Mouse (Mus musculus): ENCODE data around the gene Tbc1d24. TPM values are rescaled to one million over a fixed set of nuclear protein-coding genes. Genes with fewer than 3 reads are reported as not detected.
A peak's percentile ranks its signal among the peaks of the same experiment; 100 is the strongest.

The Tbc1d24 gene
- polyA plus RNA-seq, 1 experiment from 2014 or later, result 4.3 TPM

DNA sequence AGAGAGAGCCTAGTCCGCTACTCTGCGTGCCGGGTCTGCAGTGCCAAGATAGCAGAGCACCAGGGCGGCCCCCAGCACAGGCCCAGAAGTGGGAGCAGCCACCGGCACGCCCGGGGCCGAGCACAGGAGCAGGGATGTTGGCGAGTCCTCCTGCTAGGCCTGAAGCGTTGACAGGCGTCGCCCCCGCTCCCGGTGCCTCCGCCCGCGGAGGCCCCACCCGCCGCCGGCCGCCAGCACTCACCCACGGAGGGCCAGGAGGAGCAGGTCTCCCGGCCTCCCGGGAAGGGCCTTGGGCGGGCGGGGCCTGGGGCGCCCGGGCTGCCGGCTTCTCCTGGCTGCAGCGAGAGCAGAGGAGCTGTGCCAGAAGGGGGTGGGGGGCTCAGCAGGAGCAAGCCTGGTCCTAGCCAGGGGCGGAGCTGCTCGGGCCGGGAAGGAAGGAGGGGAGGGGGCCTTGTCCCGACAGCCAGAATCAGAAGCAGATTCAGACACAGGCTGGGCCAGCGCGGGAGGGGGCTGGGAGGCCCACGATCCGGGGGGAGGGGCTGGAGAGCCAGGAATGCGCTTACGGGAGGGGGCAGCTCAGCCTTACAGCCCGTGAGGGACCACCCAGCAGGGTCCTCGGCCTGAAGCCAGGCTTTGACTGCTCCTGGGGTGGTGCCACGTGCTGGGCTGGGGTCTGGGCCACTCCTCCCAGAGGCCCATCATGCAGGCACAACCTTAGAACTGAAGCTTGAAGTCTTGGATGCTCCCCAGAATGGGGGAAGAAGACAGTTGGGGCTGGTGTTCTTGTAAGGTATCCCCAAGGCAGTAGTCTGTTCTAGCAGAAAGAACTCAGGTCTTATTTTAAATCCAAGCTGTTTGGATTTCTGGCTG lies 3.9 kb upstream of the Tbc1d24 start, which contains the start of gene Ntn3:
Gene Ntn3 (minus strand): TSS at position 489 of the 873 bp plus-strand sequence.
- Histone ChIP-seq H3K36me3 (ENCODE audit: control insufficient read depth, insufficient read depth, low read length) (no peaks in the 10 kb centered on the region), H3K4me2 (ENCODE audit: low read length) (peak within 1 kb of the TSS; percentile 97), H3K9me3 (ENCODE audit: control insufficient read depth, low read length) (no peaks in the 10 kb centered on the region), H3K4me1 (ENCODE audit: control insufficient read depth in 2 of 2, insufficient read depth in 2 of 2, low read length in 2 of 2) (peaks cover 38 to 58% of the 10 kb centered on the region in 2 experiments), H3K27me3 (ENCODE audit: control insufficient read depth, insufficient read depth, low read length) (peaks cover 40% of the 10 kb centered on the region), H3K4me3 (ENCODE audit: control insufficient read depth in 1 of 2, insufficient read depth in 1 of 2, low read depth in 1 of 2, low read length in 2 of 2) (peak within 1 kb of the TSS; percentile 40 to 49), H3K9ac (ENCODE audit: low read length) (peak within 1 kb of the TSS; percentile 77), H3K27ac (replicated peaks in 1 of 2; ENCODE audit: control insufficient read depth in 1 of 2, insufficient read depth in 1 of 2, low read depth in 2 of 2, low read length in 2 of 2) (peak within 1 kb of the TSS; percentile 59 to 63; a peak in 3 of 4 replicates)
- WGBS, result 3% methylated on average over 22 of the region's 43 CpGs
- peak; percentile 45 for ATAC-seq (ENCODE audit: insufficient number of reproducible peaks, insufficient read depth, low FRiP score, low read depth)

GRCm38 (mm10) chr17:24208641-24209042 lies 3.3 kb upstream of the Tbc1d24 start:
- no peak for ATAC-seq (ENCODE audit: insufficient number of reproducible peaks, insufficient read depth, low FRiP score, low read depth)
- H3K27ac ChIP-seq (replicated peaks in 1 of 2; ENCODE audit: control insufficient read depth in 1 of 2, insufficient read depth in 1 of 2, low read depth in 2 of 2, low read length in 2 of 2), result peak overlapping the region; percentile 59 to 63; a peak in 3 of 4 replicates
- peaks cover 40% of the 10 kb centered on the region for H3K27me3 ChIP-seq (ENCODE audit: control insufficient read depth, insufficient read depth, low read length)
- H3K4me2 ChIP-seq (ENCODE audit: low read length), result peak overlapping the region; percentile 97
- H3K9me3 ChIP-seq (ENCODE audit: control insufficient read depth, low read length), result no peaks in the 10 kb centered on the region
- no peaks in the 10 kb centered on the region for H3K36me3 ChIP-seq (ENCODE audit: control insufficient read depth, insufficient read depth, low read length)
- peak overlapping the region; percentile 77 for H3K9ac ChIP-seq (ENCODE audit: low read length)
- peak overlapping the region; percentile 40 to 49 for H3K4me3 ChIP-seq (ENCODE audit: control insufficient read depth in 1 of 2, insufficient read depth in 1 of 2, low read depth in 1 of 2, low read length in 2 of 2)
- 4% methylated on average over 27 of the region's 29 CpGs for WGBS
- H3K4me1 ChIP-seq (ENCODE audit: control insufficient read depth in 2 of 2, insufficient read depth in 2 of 2, low read length in 2 of 2), result peaks cover 38 to 64% of the 10 kb centered on the region in 2 experiments

DNA sequence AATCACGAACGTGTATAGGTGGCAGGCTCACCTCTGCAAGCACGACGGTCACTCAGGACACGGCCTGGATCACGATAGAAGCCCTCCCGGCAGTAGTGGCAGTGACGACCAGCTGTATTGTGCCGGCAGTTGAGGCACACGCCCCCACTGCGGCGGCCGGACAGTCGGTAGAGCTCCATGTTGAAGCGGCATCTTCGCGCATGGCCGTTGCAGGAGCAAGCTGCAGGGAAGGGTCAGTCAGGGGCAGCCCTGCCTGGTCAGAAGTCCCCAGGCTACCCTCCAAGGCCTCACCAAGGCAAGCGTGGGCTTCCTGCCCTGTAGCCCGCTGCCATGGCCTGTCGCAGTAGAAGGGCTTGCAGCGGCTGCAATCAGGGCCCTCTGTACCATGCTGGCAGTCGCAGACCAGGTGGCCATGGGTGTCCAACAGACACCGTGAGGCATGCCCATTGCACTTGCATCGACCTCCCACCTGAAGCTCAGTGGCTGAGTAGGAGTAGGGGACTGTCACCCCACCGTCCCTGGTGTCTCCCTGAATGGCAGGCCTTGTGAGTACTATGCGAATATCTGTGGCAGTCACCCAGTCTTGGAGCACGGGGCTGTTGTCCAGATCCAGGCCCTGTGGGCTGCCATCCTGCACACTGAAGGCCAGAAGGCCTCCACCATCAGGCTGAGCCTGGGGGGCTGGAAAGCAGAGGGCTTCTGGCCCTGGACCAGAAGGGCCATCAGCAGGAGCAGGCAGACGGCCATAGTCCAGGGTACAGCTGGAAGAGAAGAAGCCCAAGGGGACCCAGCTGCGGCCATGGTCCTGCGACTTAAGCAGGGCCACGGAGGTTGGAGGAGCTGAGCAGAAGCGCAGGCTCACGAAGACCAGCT lies 2.6 kb upstream of the Tbc1d24 start:
- H3K27ac ChIP-seq (replicated peaks in 1 of 2; ENCODE audit: control insufficient read depth in 1 of 2, insufficient read depth in 1 of 2, low read depth in 2 of 2, low read length in 2 of 2), result 0 out of 4 replicates have a peak overlapping the region, but pooled peaks of 1 of the 2 experiments have one; percentile 59
- peak overlapping the region; percentile 97 for H3K4me2 ChIP-seq (ENCODE audit: low read length)
- no peak for ATAC-seq (ENCODE audit: insufficient number of reproducible peaks, insufficient read depth, low FRiP score, low read depth)
- no peaks in the 10 kb centered on the region for H3K9me3 ChIP-seq (ENCODE audit: control insufficient read depth, low read length)
- H3K36me3 ChIP-seq (ENCODE audit: control insufficient read depth, insufficient read depth, low read length), result no peaks in the 10 kb centered on the region
- WGBS, result 75% methylated on average over 34 of the region's 34 CpGs
- peaks cover 40% of the 10 kb centered on the region for H3K27me3 ChIP-seq (ENCODE audit: control insufficient read depth, insufficient read depth, low read length)
- H3K4me3 ChIP-seq (ENCODE audit: control insufficient read depth in 1 of 2, insufficient read depth in 1 of 2, low read depth in 1 of 2, low read length in 2 of 2), result peak overlapping the region; percentile 40 to 49
- H3K4me1 ChIP-seq (ENCODE audit: control insufficient read depth in 2 of 2, insufficient read depth in 2 of 2, low read length in 2 of 2), result peaks cover 39 to 70% of the 10 kb centered on the region in 2 experiments
- H3K9ac ChIP-seq (ENCODE audit: low read length), result peak overlapping the region; percentile 77

- ATAC-seq (ENCODE audit: insufficient number of reproducible peaks, insufficient read depth, low FRiP score, low read depth), result no peak
These were observed 1.3 kb upstream of the Tbc1d24 start for GRCm38 (mm10) chr17:24206451-24207351.

DNA sequence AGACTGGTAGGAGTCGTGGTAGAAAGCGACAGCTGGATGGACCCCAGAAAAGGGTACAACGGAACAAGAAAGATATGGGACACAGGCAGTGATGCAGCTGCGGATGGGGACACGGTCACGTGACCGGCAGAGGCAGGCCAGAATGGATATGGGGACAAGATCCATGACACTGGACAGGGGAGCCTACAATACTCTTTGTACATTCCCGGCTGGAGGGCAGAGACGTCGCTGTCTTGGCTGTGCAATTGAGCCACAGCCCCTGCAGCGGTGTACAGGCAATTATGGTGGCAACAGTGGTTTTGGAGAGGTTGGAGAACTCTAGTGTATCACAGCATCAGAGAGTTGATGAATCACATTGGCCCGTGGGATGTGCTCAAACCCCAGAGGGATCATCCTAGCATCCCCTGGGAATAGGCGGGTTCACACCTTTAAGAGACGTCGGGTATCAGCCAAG lies 573 bp upstream of the Tbc1d24 start:
- H3K4me1 ChIP-seq (ENCODE audit: control insufficient read depth in 2 of 2, insufficient read depth in 2 of 2, low read length in 2 of 2), result peaks cover 36 to 60% of the 10 kb centered on the region in 2 experiments

More at GRCm38 (mm10) chr17:24206451-24207351, 1.3 kb upstream of the Tbc1d24 start:
- H3K9ac ChIP-seq (ENCODE audit: low read length), result peak overlapping the region; percentile 88
- H3K36me3 ChIP-seq (ENCODE audit: control insufficient read depth, insufficient read depth, low read length), result no peaks in the 10 kb centered on the region
- H3K27ac ChIP-seq (replicated peaks in 1 of 2; ENCODE audit: control insufficient read depth in 1 of 2, insufficient read depth in 1 of 2, low read depth in 2 of 2, low read length in 2 of 2), result no peak overlapping the region
- H3K4me2 ChIP-seq (ENCODE audit: low read length), result peak overlapping the region; percentile 97
- peak overlapping the region; percentile 29 to 68 for H3K4me3 ChIP-seq (ENCODE audit: control insufficient read depth in 1 of 2, insufficient read depth in 1 of 2, low read depth in 1 of 2, low read length in 2 of 2)
- no peaks in the 10 kb centered on the region for H3K9me3 ChIP-seq (ENCODE audit: control insufficient read depth, low read length)
- H3K27me3 ChIP-seq (ENCODE audit: control insufficient read depth, insufficient read depth, low read length), result peaks cover 40% of the 10 kb centered on the region
- peaks cover 41 to 67% of the 10 kb centered on the region in 2 experiments for H3K4me1 ChIP-seq (ENCODE audit: control insufficient read depth in 2 of 2, insufficient read depth in 2 of 2, low read length in 2 of 2)
- 8% methylated on average over 61 of the region's 62 CpGs for WGBS

DNA sequence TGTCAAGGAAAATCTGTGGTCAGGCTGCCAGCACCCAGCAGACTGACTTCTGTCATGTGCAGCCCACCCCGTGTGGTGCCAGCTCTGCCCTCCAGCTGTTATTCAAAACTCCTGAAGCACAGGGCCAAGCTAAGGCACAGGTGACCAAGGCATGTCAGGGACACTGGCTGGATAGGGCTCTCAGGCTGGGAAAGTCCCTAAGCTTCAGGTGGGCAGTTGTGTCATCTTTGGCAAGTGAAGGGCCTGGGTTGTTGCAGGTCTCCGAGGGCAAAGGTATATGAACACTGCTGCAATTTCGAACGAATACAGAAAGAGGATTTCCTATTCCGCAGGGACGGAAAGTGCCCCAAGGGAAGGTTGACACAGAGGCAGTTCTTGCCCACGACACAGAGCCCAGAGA lies 516 bp downstream of the Tbc1d24 start:
- Histone ChIP-seq H3K9me3 (ENCODE audit: control insufficient read depth, low read length) (no peaks in the 10 kb centered on the region), H3K4me1 (ENCODE audit: control insufficient read depth in 2 of 2, insufficient read depth in 2 of 2, low read length in 2 of 2) (peaks cover 37 to 65% of the 10 kb centered on the region in 2 experiments), H3K27me3 (ENCODE audit: control insufficient read depth, insufficient read depth, low read length) (peaks cover 24% of the 10 kb centered on the region), H3K4me2 (ENCODE audit: low read length) (peak overlapping the region; percentile 97), H3K4me3 (ENCODE audit: control insufficient read depth in 1 of 2, insufficient read depth in 1 of 2, low read depth in 1 of 2, low read length in 2 of 2) (peak overlapping the region; percentile 66 to 68), H3K9ac (ENCODE audit: low read length) (peak overlapping the region; percentile 88), H3K27ac (replicated peaks in 1 of 2; ENCODE audit: control insufficient read depth in 1 of 2, insufficient read depth in 1 of 2, low read depth in 2 of 2, low read length in 2 of 2) (peak overlapping the region in 1 of 2 experiments; percentile 43; a peak in 1 of 4 replicates), H3K36me3 (ENCODE audit: control insufficient read depth, insufficient read depth, low read length) (no peaks in the 10 kb centered on the region)
- 8% methylated on average over 7 of the region's 7 CpGs for WGBS
- no peak for ATAC-seq (ENCODE audit: insufficient number of reproducible peaks, insufficient read depth, low FRiP score, low read depth)

More for the DNA sequence above, 573 bp upstream of the Tbc1d24 start:
- no peaks in the 10 kb centered on the region for H3K36me3 ChIP-seq (ENCODE audit: control insufficient read depth, insufficient read depth, low read length)
- peak overlapping the region; percentile 88 for H3K9ac ChIP-seq (ENCODE audit: low read length)
- H3K9me3 ChIP-seq (ENCODE audit: control insufficient read depth, low read length), result no peaks in the 10 kb centered on the region
- WGBS, result 4% methylated on average over 15 of the region's 15 CpGs
- peak overlapping the region; percentile 66 to 68 for H3K4me3 ChIP-seq (ENCODE audit: control insufficient read depth in 1 of 2, insufficient read depth in 1 of 2, low read depth in 1 of 2, low read length in 2 of 2)
- peak overlapping the region; percentile 97 for H3K4me2 ChIP-seq (ENCODE audit: low read length)
- no peak overlapping the region; a peak in 1 of 4 replicates for H3K27ac ChIP-seq (replicated peaks in 1 of 2; ENCODE audit: control insufficient read depth in 1 of 2, insufficient read depth in 1 of 2, low read depth in 2 of 2, low read length in 2 of 2)
- peaks cover 34% of the 10 kb centered on the region for H3K27me3 ChIP-seq (ENCODE audit: control insufficient read depth, insufficient read depth, low read length)
- ATAC-seq (ENCODE audit: insufficient number of reproducible peaks, insufficient read depth, low FRiP score, low read depth), result 0 out of 2 replicates have a peak, but pooled peaks have one; percentile 9

Measured in heart, embryonic 14.5 days (tissue).